Mouse (Mus musculus): ENCODE results near the gene Gsk3b. TPM values are rescaled to one million over a fixed set of nuclear protein-coding genes. Genes with fewer than 3 reads are reported as not detected.

Gsk3b gene
- polyA plus RNA-seq, 1 experiment from 2014 or later = 34.6 TPM

GRCm38 (mm10) chr16:38294685-38295348 is 206.0 kb downstream of the Gsk3b start, which contains the start of gene Nr1i2:
Gene Nr1i2, minus strand, starts transcription at chr16:38294824.
- peak within 1 kb of the TSS; percentile 94 for H3K27ac ChIP-seq (ENCODE audit: low read length)

GRCm38 (mm10) chr16:38295349-38295930 is 206.6 kb downstream of the Gsk3b start:
- Histone ChIP-seq H3K4me1 (ENCODE audit: control insufficient read depth, insufficient read depth, low read length) (peaks cover 3% of the 10 kb centered on the region; the same call in 1 of the 2 replicates), H3K4me3 (ENCODE audit: low read length) (peak overlapping the region; percentile 17; the same call in 1 of the 2 replicates), H3K36me3 (ENCODE audit: control insufficient read depth, insufficient read depth, low read length) (no peaks in the 10 kb centered on the region), H3K27ac (ENCODE audit: low read length) (peak overlapping the region; percentile 94), H3K9me3 (ENCODE audit: control insufficient read depth, low read length) (no peaks in the 10 kb centered on the region), H3K27me3 (replicated peaks; ENCODE audit: control insufficient read depth, insufficient read depth, low read length) (no peaks in the 10 kb centered on the region), H3K9ac (ENCODE audit: low read depth, low read length) (peak overlapping the region; percentile 26; the same call in 1 of the 2 replicates), H3K4me2 (ENCODE audit: low read depth, low read length) (peak overlapping the region; percentile 36)
- ATAC-seq = peak; percentile 69
- WGBS = 22% methylated on average over 5 of the region's 5 CpGs

More at GRCm38 (mm10) chr16:38294685-38295348, 206.0 kb downstream of the Gsk3b start, which contains the start of gene Nr1i2:
- H3K4me2 ChIP-seq (ENCODE audit: low read depth, low read length) = peak within 1 kb of the TSS; percentile 53
- H3K9me3 ChIP-seq (ENCODE audit: control insufficient read depth, low read length) = no peaks in the 10 kb centered on the region
- peak within 1 kb of the TSS; percentile 55 for H3K4me3 ChIP-seq (ENCODE audit: low read length)
- WGBS = 37% methylated on average over 7 of the region's 7 CpGs
- peak; percentile 94 for ATAC-seq
- peak within 1 kb of the TSS; percentile 71 for H3K9ac ChIP-seq (ENCODE audit: low read depth, low read length)
- no peaks in the 10 kb centered on the region for H3K27me3 ChIP-seq (replicated peaks; ENCODE audit: control insufficient read depth, insufficient read depth, low read length)
- H3K4me1 ChIP-seq (ENCODE audit: control insufficient read depth, insufficient read depth, low read length) = peaks cover 3% of the 10 kb centered on the region; the same call in 1 of the 2 replicates
- no peaks in the 10 kb centered on the region for H3K36me3 ChIP-seq (ENCODE audit: control insufficient read depth, insufficient read depth, low read length)

Other genes starting within 250 kb of the Gsk3b start
- gene Gm36028, start 227.9 kb upstream of the Gsk3b start, polyA plus RNA-seq (2015; fragmentation: Nextera tagmentation; extraction: Ambion mirVana) = 3.1 and 4.3 TPM in 2 replicates
- gene Lrrc58, start 220.6 kb upstream of the Gsk3b start, polyA plus RNA-seq (2015; fragmentation: Nextera tagmentation; extraction: Ambion mirVana) = 33.5 and 37.7 TPM in 2 replicates
- gene Gpr156, start 172.5 kb upstream of the Gsk3b start, polyA plus RNA-seq (2015; fragmentation: Nextera tagmentation; extraction: Ambion mirVana) = 0.13 and 0.15 TPM in 2 replicates
- gene Nr1i2, start 205.8 kb downstream of the Gsk3b start, polyA plus RNA-seq (2015; fragmentation: Nextera tagmentation; extraction: Ambion mirVana) = 17.4 and 17.9 TPM in 2 replicates